Mouse (Mus musculus): ENCODE data around the gene Nae1.

DNA sequence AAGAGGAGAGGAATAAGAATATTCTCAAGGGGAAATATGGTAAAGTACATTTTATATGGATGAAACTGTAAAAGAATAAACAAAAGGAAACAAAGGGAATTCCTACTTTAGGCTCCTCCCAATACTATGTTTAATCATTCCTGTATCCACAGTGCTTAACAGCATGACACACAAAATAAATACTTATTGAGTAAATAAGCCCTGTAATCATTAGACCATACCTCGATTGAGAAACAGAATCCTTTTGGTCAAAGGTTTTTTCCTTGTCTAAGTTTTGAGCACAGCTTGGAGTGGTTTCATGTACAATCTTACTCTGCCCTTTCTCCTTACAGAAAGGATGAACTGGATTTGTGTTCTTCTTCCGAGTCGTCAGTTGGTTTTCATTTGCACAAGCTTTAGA lies 62.0 kb downstream of the Nae1 start:
- TF ChIP-seq CTCF (IDR thresholded peaks at IDR 0.05; ENCODE audit: control insufficient read depth, insufficient read depth, insufficient read length): no peak
- no peak for TF ChIP-seq CEBPB (IDR thresholded peaks at IDR 0.05; ENCODE audit: low read depth)
- no peak for TF ChIP-seq MAX (IDR thresholded peaks at IDR 0.05)
- no peak for TF ChIP-seq USF1 (IDR thresholded peaks at IDR 0.05; ENCODE audit: low read depth)
- no peak for TF ChIP-seq MYOG (IDR thresholded peaks at IDR 0.05; ENCODE audit: control insufficient read depth, extremely low read depth, insufficient read length)
- TF ChIP-seq FOSL1 (IDR thresholded peaks at IDR 0.05; ENCODE audit: insufficient read depth, low read length, poor library complexity, severe bottlenecking): no peak
